Mouse (Mus musculus) v-Abl transformed pro-B cells (cell line): ENCODE data around the gene Neu1.

Experiments used
- in situ Hi-C, 2 experiments: fragments of 400-800 bp; cut with MboI; formaldehyde crosslinking; loops; one replicate each; pipeline ENCODE4 v1.15.1; 2025; ENCODE audit not compliant: unreplicated experiment in 2 of 2

Gene Neu1

GRCm38 (mm10) chr17:34931061-34931734 lies at the start of gene Neu1:
Gene Neu1, plus strand, starts transcription at chr17:34931253.
- in situ Hi-C loops, result loop anchor here in 1 of 2 experiments (25.0 kb wide), 1 partner anchor 294 kb away; the partner anchor contains the start of genes Atf6b, Fkbpl, Ppt2 and Prrt1

DNA sequence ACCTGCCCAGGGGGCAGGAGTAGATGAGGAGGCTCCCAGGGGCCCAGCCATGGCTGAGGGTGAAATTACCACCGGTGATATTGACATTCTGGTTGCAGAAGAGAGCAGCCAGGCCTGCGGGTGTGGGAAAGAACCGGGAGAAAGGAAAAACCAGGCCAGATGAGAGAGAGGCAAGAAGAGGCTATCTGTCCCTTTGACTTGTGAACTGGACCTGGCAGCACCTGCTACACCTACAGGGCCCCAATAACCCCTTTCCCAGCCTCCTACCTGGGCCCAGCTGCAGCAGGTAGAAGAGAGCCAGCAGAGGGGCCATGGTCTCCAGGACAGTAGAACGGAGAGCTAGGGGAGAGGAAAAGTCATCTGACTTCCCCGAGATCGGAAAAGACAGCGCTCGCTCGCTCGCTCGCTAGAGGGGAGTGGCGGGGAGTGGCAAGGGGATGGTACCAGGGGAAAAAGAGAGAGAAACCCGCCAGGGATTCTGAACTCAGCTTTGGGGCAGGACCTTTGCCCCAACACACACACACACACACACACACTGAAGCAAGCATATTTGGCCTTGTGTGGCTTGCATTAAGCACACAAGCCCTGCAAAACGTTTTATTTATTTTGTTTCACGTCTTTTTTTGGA lies 49.3 kb upstream of the Neu1 start, which contains the start of gene Gm20547:
Gm20547 (minus strand) TSS at position 360 of the 628 bp plus-strand sequence.
- in situ Hi-C loops, result no loop called here

- in situ Hi-C loops, result no loop called here
Observed at GRCm38 (mm10) chr17:34883332-34883731, 47.7 kb upstream of the Neu1 start.

- in situ Hi-C loops, result no loop called here
Observed at GRCm38 (mm10) chr17:34884704-34885103, 46.3 kb upstream of the Neu1 start.

DNA sequence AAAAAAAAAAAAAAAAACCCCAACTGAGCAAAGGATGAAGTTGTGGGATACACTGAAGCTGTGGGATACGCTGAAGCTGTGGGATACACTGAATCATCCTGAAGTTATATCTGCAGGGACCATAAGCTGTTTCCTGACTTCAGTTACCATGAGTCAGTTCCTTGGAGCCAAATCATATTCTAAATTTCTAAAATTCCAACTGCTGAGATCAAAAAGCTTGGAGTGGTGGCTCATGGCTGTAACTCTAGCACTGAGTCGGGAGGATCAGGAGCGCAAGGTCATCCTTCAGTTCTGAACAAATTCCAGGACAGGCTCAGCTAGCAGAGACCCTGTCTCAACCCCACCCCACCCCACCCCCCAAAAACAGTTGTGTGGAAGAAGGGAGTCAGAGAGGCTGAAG lies 45.4 kb upstream of the Neu1 start:
- in situ Hi-C loops, result no loop called here

GRCm38 (mm10) chr17:34887942-34888341 lies 43.1 kb upstream of the Neu1 start:
- in situ Hi-C loops, result no loop called here

- in situ Hi-C loops, result no loop called here
Observed at GRCm38 (mm10) chr17:34890074-34890743, 40.8 kb upstream of the Neu1 start.

GRCm38 (mm10) chr17:34891377-34891776 lies 39.7 kb upstream of the Neu1 start:
- in situ Hi-C loops, result no loop called here

GRCm38 (mm10) chr17:34893072-34893824 lies 37.8 kb upstream of the Neu1 start:
- in situ Hi-C loops, result no loop called here

DNA sequence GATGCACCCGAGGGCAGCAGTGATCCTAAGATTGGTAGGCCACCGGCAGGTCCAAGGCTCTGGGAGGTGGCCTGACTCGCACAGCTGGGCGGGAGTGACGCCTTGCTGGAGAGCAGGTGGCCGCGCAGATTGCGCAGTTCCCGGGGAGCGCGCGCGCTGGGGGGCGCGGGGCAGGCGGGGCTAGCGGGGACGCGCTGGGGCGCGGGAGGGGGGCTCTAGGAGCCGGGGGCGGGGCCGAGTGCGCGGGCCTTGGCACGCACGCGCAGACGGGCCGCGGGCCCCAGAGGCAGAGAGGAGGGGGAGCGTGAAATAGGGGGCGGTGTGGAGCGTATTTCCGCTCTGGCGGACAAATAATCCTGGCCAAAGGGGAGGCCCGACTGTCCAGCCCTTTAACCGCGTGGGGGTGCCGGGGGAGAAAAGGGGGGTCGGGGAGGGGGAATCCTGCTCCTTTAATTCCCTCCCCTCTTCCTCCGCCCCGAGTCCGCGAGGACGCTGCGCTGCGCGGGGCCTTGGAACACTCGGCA lies 36.9 kb upstream of the Neu1 start:
- in situ Hi-C loops, result no loop called here

DNA sequence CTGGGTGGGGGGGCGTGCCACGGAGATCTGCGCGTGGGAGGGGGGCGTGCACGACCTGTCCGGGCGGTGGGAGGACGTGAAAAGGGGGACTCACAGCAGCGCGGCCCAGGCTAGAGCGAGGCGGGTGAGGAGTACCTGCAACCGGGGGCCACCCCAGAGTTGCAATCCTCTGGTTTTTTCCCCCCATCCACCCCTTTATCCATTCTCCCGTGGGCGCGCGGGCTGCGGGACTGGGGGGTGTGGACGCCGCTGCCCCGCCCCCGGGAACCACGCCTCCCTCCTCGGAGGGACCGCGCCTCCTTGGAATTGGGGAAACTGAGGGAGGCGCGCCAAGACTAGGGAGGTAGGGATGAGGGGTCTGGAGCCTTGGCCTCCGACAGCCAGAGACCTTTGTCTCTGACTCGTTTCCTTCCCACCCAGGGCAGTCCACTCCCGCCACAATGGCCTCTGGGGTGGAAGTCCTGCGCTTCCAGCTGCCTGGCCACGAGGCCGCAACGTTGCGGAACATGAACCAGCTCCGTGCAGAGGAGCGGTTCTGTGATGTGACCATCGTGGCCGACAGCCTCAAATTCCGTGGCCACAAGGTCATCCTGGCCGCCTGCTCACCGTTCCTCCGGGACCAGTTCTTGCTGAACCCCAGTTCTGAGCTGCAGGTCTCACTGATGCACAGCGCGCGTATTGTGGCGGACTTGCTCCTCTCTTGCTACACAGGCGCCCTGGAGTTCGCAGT lies 36.1 kb upstream of the Neu1 start:
- in situ Hi-C loops, result no loop called here

- in situ Hi-C loops, result no loop called here
Observed at GRCm38 (mm10) chr17:34895724-34896123, 35.3 kb upstream of the Neu1 start.

DNA sequence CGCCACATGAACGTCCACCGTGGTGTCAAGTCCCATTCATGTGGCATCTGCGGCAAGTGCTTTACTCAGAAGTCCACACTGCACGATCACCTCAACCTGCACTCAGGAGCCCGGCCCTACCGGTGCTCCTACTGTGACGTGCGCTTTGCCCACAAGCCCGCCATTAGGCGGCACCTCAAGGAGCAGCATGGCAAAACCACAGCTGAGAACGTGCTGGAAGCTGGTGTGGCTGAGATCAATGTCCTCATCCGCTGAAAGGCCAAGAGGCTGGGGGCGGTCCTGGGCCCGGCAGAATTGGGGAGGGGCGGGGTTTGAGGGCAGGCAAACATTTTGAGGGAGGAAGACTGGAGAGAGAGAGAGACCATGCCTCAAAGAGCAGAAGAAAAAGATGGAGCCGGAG lies 34.7 kb upstream of the Neu1 start:
- in situ Hi-C loops, result no loop called here

DNA sequence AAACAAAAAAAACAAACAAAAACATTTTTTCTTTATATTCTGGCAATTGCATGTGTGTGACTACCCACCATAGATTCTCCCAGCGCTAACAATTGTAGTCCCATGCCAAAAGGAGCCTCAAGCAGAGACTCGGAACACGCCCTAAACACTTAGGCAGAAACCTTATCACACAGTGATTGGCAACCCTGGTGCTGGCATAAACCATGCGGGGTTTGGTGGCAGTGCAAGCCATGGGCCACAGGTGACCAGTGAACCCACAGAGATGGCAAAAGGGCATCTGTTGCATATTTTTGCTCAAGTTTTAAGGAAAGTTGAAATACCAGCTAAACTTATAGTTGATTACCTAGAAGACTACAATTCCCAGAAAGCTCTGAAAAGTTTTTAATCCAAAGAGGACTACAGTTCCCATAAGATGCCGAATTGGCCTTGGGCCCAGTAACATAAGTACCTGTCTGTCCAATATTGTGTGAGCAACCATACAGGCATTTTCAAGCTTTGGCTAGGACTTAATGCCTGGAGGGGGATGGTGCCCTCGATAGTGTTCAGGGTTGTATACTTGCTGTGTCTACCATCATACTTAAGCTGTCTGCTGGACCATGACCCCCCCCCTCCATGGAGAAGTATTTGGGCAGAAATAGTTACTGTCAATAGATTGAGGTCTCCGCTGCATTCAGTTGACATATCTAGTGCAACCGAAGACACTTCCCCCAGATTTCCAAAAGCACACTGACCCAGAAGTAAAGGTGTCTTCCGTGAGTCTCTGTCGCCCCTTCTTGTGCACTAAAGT lies 33.5 kb upstream of the Neu1 start:
- in situ Hi-C loops, result no loop called here

GRCm38 (mm10) chr17:34898160-34898586 lies 32.9 kb upstream of the Neu1 start, which contains the start of the genes C2 and Ehmt2:
Gene C2, minus strand, starts transcription at chr17:34898265.
Gene Ehmt2, plus strand, starts transcription at chr17:34898469.
- in situ Hi-C loops, result no loop called here

DNA sequence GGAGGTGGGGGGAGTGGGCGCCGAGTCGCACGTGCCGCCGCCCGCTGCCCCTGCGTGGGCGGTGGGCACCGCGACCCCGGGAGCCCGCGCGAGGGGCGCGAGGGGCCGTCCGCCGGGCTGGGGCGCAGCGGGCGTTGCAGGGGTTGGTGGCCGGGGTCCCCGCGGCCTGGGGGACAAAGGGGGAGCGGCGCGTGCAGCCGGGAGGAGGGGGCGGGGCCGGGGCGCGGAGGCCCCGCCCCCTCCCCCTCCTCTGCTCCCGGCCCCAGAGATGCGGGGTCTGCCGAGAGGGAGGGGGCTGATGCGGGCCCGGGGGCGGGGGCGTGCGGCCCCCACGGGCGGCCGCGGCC lies 32.4 kb upstream of the Neu1 start:
- in situ Hi-C loops, result no loop called here

DNA sequence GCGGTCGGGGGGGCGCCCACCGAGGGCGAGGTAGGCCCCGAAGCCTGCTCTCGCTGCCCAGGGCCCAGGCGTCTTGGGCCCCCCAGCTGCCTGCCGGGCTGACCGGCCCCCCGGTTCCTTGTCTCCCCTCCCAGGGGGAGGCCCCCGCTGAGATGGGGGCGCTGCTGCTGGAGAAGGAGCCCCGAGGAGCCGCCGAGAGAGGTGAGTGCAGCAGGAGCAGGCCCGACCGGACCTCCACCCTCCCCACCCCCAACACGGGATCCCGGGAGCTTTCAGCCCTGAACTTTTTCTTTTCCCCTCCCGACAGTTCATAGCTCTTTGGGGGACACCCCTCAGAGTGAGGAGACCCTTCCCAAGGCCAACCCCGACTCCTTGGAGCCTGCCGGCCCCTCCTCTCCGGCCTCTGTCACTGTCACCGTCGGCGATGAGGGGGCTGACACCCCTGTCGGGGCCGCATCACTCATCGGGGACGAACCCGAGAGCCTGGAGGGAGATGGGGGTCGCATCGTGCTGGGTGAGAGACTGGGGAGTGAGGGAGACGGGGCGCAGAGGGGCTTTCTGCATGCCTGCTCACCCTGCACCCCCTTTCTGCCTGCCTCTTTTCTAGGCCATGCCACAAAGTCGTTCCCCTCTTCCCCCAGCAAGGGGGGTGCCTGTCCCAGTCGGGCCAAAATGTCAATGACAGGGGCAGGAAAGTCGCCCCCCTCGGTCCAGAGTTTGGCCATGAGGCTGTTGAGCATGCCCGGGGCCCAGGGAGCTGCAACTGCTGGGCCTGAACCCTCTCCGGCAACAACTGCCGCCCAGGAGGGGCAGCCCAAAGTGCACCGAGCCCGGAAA lies 31.8 kb upstream of the Neu1 start:
- in situ Hi-C loops, result no loop called here

GRCm38 (mm10) chr17:34899890-34900243 lies 31.2 kb upstream of the Neu1 start:
- in situ Hi-C loops, result no loop called here
